Mouse (Mus musculus) midbrain, embryonic 11.5 days (tissue): Measurements from ENCODE around the gene Cd47. TPM values are rescaled to one million over a fixed set of nuclear protein-coding genes. Genes with fewer than 3 reads are reported as not detected.
A peak's percentile ranks its signal among the peaks of the same experiment; 100 is the strongest.

Source experiments
- ATAC-seq: fragments of 200-750 bp; cut with Nextera tagmentation; 2 replicates; pipeline ENCODE4 v1.8.0; 2017; ENCODE audit warnings: moderate TSS enrichment, moderate library complexity; ENCODE audit not compliant: low FRiP score
- DNase-seq: peaks from one replicate; pipeline ENCODE4 v3.0.0; 2015; ENCODE audit warnings: low spot score; ENCODE audit errors: missing footprints
- H3K27ac ChIP-seq: fragments of 300-500 bp; sonication (generic); 2 replicates; pipeline ENCODE4 v1.5.1; 2014; ENCODE audit warnings: low read depth, low read length
- H3K27me3 ChIP-seq: fragments of 300-500 bp; sonication (generic); 2 replicates; pipeline ENCODE4 v1.6.1; 2014; ENCODE audit warnings: mild to moderate bottlenecking, low read length, moderate library complexity, mixed read lengths; ENCODE audit not compliant: control insufficient read depth, insufficient read depth
- H3K36me3 ChIP-seq: fragments of 300-500 bp; sonication (generic); 2 replicates; pipeline ENCODE4 v1.6.1; 2014; ENCODE audit warnings: mild to moderate bottlenecking, low read length, moderate library complexity, mixed read lengths; ENCODE audit not compliant: control insufficient read depth, insufficient read depth
- H3K4me1 ChIP-seq: fragments of 300-500 bp; sonication (generic); 2 replicates; pipeline ENCODE4 v1.6.1; 2014; ENCODE audit warnings: low read length; ENCODE audit not compliant: control insufficient read depth, insufficient read depth
- H3K4me2 ChIP-seq: fragments of 300-500 bp; sonication (generic); 2 replicates; pipeline ENCODE4 v1.6.1; 2014; ENCODE audit warnings: mild to moderate bottlenecking, moderate library complexity
- H3K4me3 ChIP-seq: fragments of 300-500 bp; sonication (generic); 2 replicates; pipeline ENCODE4 v1.5.1; 2014; ENCODE audit warnings: low read depth, low read length
- H3K9ac ChIP-seq: fragments of 300-500 bp; sonication (generic); 2 replicates; pipeline ENCODE4 v1.6.1; 2014; ENCODE audit warnings: low read length
- H3K9me3 ChIP-seq: fragments of 300-500 bp; sonication (generic); 2 replicates; pipeline ENCODE4 v1.6.1; 2016; ENCODE audit warnings: low read length; ENCODE audit not compliant: control insufficient read depth
- WGBS: fragments of 180-500 bp; shearing (Covaris S2); extraction: QIAGEN DNeasy Blood & Tissue Kit; methylation state at CpG from one replicate; pipeline ENCODE4 v1.1.7; 2014; 5-methylcytosine and 5-hydroxymethylcytosine counted together
- polyA plus RNA-seq: library from polyadenylated mRNA; unstranded; fragments of >200 nt; fragmentation: Nextera tagmentation; extraction: Ambion mirVana; gene quantifications from 2 replicates; pipeline ENCODE4 v1.2.1, GENCODE M21; 2014

The Cd47 gene
- polyA plus RNA-seq, 1 experiment from 2014 or later = 57.8 TPM

- Histone ChIP-seq H3K27me3 (no peaks in the 10 kb centered on the region), H3K27ac (no peak overlapping the region), H3K4me1 (no peaks in the 10 kb centered on the region), H3K9me3 (no peaks in the 10 kb centered on the region), H3K4me2 (no peak overlapping the region), H3K36me3 (no peaks in the 10 kb centered on the region), H3K4me3 (no peak overlapping the region), H3K9ac (no peak overlapping the region)
- 94% methylated on average over 11 of the region's 11 CpGs for WGBS
- DNase-seq = no peak
- no peak for ATAC-seq
Observed at GRCm38 (mm10) chr16:49922098-49922497, 121.8 kb downstream of the Cd47 start.

GRCm38 (mm10) chr16:49923720-49924119, 123.4 kb downstream of the Cd47 start:
- ATAC-seq = no peak
- no peaks in the 10 kb centered on the region for H3K27me3 ChIP-seq
- WGBS = 78% methylated on average over 9 of the region's 9 CpGs
- no peak for DNase-seq
- no peak overlapping the region for H3K27ac ChIP-seq
- no peaks in the 10 kb centered on the region for H3K9me3 ChIP-seq
- no peaks in the 10 kb centered on the region for H3K4me1 ChIP-seq
- no peak overlapping the region for H3K9ac ChIP-seq
- no peak overlapping the region for H3K4me3 ChIP-seq
- H3K36me3 ChIP-seq = no peaks in the 10 kb centered on the region
- no peak overlapping the region for H3K4me2 ChIP-seq

GRCm38 (mm10) chr16:49924941-49925340, 124.6 kb downstream of the Cd47 start:
- Histone ChIP-seq H3K27ac (no peak overlapping the region), H3K4me1 (no peaks in the 10 kb centered on the region), H3K9ac (no peak overlapping the region), H3K36me3 (no peaks in the 10 kb centered on the region), H3K9me3 (no peaks in the 10 kb centered on the region), H3K4me2 (no peak overlapping the region), H3K27me3 (no peaks in the 10 kb centered on the region), H3K4me3 (no peak overlapping the region)
- ATAC-seq (no peak), DNase-seq (no peak)
- 82% methylated on average over 1 of the region's 1 CpGs for WGBS

GRCm38 (mm10) chr16:49933274-49933673, 132.9 kb downstream of the Cd47 start:
- H3K4me1 ChIP-seq = peaks cover 3% of the 10 kb centered on the region; the same call in 1 of the 2 replicates
- H3K27me3 ChIP-seq = no peaks in the 10 kb centered on the region
- no peak overlapping the region for H3K4me3 ChIP-seq
- no peak overlapping the region for H3K27ac ChIP-seq
- ATAC-seq = no peak
- no peak overlapping the region for H3K4me2 ChIP-seq
- no peak for DNase-seq
- H3K36me3 ChIP-seq = no peaks in the 10 kb centered on the region
- 82% methylated on average over 5 of the region's 5 CpGs for WGBS
- no peak overlapping the region for H3K9ac ChIP-seq
- no peaks in the 10 kb centered on the region for H3K9me3 ChIP-seq

GRCm38 (mm10) chr16:49936008-49936443, 135.7 kb downstream of the Cd47 start:
- H3K9me3 ChIP-seq = no peaks in the 10 kb centered on the region
- no peak for DNase-seq
- H3K4me2 ChIP-seq = no peak overlapping the region
- no peak overlapping the region for H3K4me3 ChIP-seq
- H3K36me3 ChIP-seq = no peaks in the 10 kb centered on the region
- peaks cover 3% of the 10 kb centered on the region; the same call in 1 of the 2 replicates for H3K4me1 ChIP-seq
- 85% methylated on average over 6 of the region's 6 CpGs for WGBS
- ATAC-seq = no peak
- H3K27ac ChIP-seq = no peak overlapping the region
- no peaks in the 10 kb centered on the region for H3K27me3 ChIP-seq
- H3K9ac ChIP-seq = no peak overlapping the region

GRCm38 (mm10) chr16:49936793-49937192, 136.5 kb downstream of the Cd47 start:
- 57% methylated on average over 5 of the region's 5 CpGs for WGBS
- H3K9ac ChIP-seq = no peak overlapping the region
- no peak overlapping the region for H3K27ac ChIP-seq
- H3K4me3 ChIP-seq = no peak overlapping the region
- peak; percentile 73 for ATAC-seq
- no peaks in the 10 kb centered on the region for H3K36me3 ChIP-seq
- no peaks in the 10 kb centered on the region for H3K27me3 ChIP-seq
- no peak for DNase-seq
- peaks cover 3% of the 10 kb centered on the region; the same call in 1 of the 2 replicates for H3K4me1 ChIP-seq
- H3K9me3 ChIP-seq = no peaks in the 10 kb centered on the region
- no peak overlapping the region for H3K4me2 ChIP-seq

- H3K36me3 ChIP-seq = no peaks in the 10 kb centered on the region
- no peak overlapping the region for H3K4me2 ChIP-seq
- no peak overlapping the region for H3K27ac ChIP-seq
- no peaks in the 10 kb centered on the region for H3K9me3 ChIP-seq
- WGBS = 65% methylated on average over 11 of the region's 11 CpGs
- ATAC-seq (peak; percentile 49), DNase-seq (peak; percentile 87)
- H3K4me3 ChIP-seq = no peak overlapping the region
- no peaks in the 10 kb centered on the region for H3K27me3 ChIP-seq
- peaks cover 3% of the 10 kb centered on the region; the same call in 1 of the 2 replicates for H3K4me1 ChIP-seq
- H3K9ac ChIP-seq = no peak overlapping the region
Observed at GRCm38 (mm10) chr16:49937218-49938165, 137.2 kb downstream of the Cd47 start.

GRCm38 (mm10) chr16:49938483-49939301, 138.4 kb downstream of the Cd47 start:
- H3K9me3 ChIP-seq = no peaks in the 10 kb centered on the region
- ATAC-seq (no peak), DNase-seq (no peak)
- no peak overlapping the region for H3K4me3 ChIP-seq
- no peak overlapping the region for H3K4me2 ChIP-seq
- H3K36me3 ChIP-seq = no peaks in the 10 kb centered on the region
- H3K27ac ChIP-seq = no peak overlapping the region
- 81% methylated on average over 7 of the region's 7 CpGs for WGBS
- peaks cover 3% of the 10 kb centered on the region; the same call in 1 of the 2 replicates for H3K4me1 ChIP-seq
- H3K27me3 ChIP-seq = no peaks in the 10 kb centered on the region
- no peak overlapping the region for H3K9ac ChIP-seq

GRCm38 (mm10) chr16:49939376-49939775, 139.0 kb downstream of the Cd47 start:
- H3K27me3 ChIP-seq = no peaks in the 10 kb centered on the region
- DNase-seq (no peak), ATAC-seq (no peak)
- H3K4me1 ChIP-seq = peaks cover 3% of the 10 kb centered on the region; the same call in 1 of the 2 replicates
- no peaks in the 10 kb centered on the region for H3K36me3 ChIP-seq
- WGBS = 88% methylated on average over 2 of the region's 2 CpGs
- H3K9me3 ChIP-seq = no peaks in the 10 kb centered on the region
- no peak overlapping the region for H3K4me2 ChIP-seq
- H3K27ac ChIP-seq = no peak overlapping the region
- H3K9ac ChIP-seq = no peak overlapping the region
- no peak overlapping the region for H3K4me3 ChIP-seq
